Mouse (Mus musculus) midbrain, embryonic 10.5 days (tissue): ENCODE measurements around the gene Calr4. TPM values are rescaled to one million over a fixed set of nuclear protein-coding genes. Genes with fewer than 3 reads are reported as not detected.

Experiments
- DNase-seq: peaks from one replicate; pipeline ENCODE4 v3.0.0-alpha.2; 2017; ENCODE audit warnings: low spot score
- H3K27ac ChIP-seq: fragments of 300-500 bp; sonication (generic); replicated peaks from 2 replicates; pipeline ENCODE4 v1.5.1; 2016; ENCODE audit warnings: mild to moderate bottlenecking
- H3K27me3 ChIP-seq: fragments of 300-500 bp; sonication (generic); 2 replicates; pipeline ENCODE4 v1.6.1; 2016; ENCODE audit warnings: low read depth, mild to moderate bottlenecking; ENCODE audit not compliant: poor library complexity, severe bottlenecking
- H3K36me3 ChIP-seq: fragments of 300-500 bp; sonication (generic); 2 replicates; pipeline ENCODE4 v1.6.1; 2016; ENCODE audit warnings: mild to moderate bottlenecking, moderate library complexity
- H3K4me1 ChIP-seq: fragments of 300-500 bp; sonication (generic); 2 replicates; pipeline ENCODE4 v1.6.1; 2016
- H3K4me3 ChIP-seq: fragments of 300-500 bp; sonication (generic); 2 replicates; pipeline ENCODE4 v1.5.1; 2016; ENCODE audit warnings: mild to moderate bottlenecking, moderate library complexity
- H3K9me3 ChIP-seq: fragments of 300-500 bp; sonication (generic); replicated peaks from 2 replicates; pipeline ENCODE4 v1.6.1; 2016; ENCODE audit warnings: mild to moderate bottlenecking
- WGBS: fragments of 180-500 bp; shearing (Covaris S2); methylation state at CpG from one replicate; pipeline ENCODE4 v1.1.7; 2016; 5-methylcytosine and 5-hydroxymethylcytosine counted together
- polyA plus RNA-seq: library from polyadenylated mRNA; unstranded; fragments of >200 nt; fragmentation: Nextera tagmentation; extraction: Ambion mirVana; gene quantifications from 2 replicates; pipeline ENCODE4 v1.2.1, GENCODE M21; 2016

Gene Calr4
- polyA plus RNA-seq, 1 experiment from 2014 or later: 0.07 TPM

GRCm38 (mm10) chr4:109241934-109242333, 7.6 kb downstream of the Calr4 start:
- 80% methylated on average over 4 of the region's 4 CpGs for WGBS
- no peak for DNase-seq
- Histone ChIP-seq H3K27me3 (no peaks in the 10 kb centered on the region), H3K36me3 (no peaks in the 10 kb centered on the region), H3K4me1 (peaks cover 9% of the 10 kb centered on the region; the same call in 1 of the 2 replicates), H3K4me3 (no peak overlapping the region), H3K27ac (no peak overlapping the region), H3K9me3 (no peaks in the 10 kb centered on the region)

GRCm38 (mm10) chr4:109244506-109244905, 10.2 kb downstream of the Calr4 start:
- no peak overlapping the region for H3K4me3 ChIP-seq
- no peaks in the 10 kb centered on the region for H3K36me3 ChIP-seq
- H3K27me3 ChIP-seq: no peaks in the 10 kb centered on the region
- 87% methylated on average over 7 of the region's 7 CpGs for WGBS
- DNase-seq: no peak
- H3K4me1 ChIP-seq: peaks cover 9% of the 10 kb centered on the region; the same call in 1 of the 2 replicates
- H3K9me3 ChIP-seq: no peaks in the 10 kb centered on the region
- H3K27ac ChIP-seq: no peak overlapping the region

- no peaks in the 10 kb centered on the region for H3K36me3 ChIP-seq
- H3K27ac ChIP-seq: no peak overlapping the region
- peaks cover 9% of the 10 kb centered on the region; the same call in 1 of the 2 replicates for H3K4me1 ChIP-seq
- WGBS: 83% methylated on average over 6 of the region's 6 CpGs
- no peak for DNase-seq
- H3K4me3 ChIP-seq: no peak overlapping the region
- no peaks in the 10 kb centered on the region for H3K9me3 ChIP-seq
- no peaks in the 10 kb centered on the region for H3K27me3 ChIP-seq
Measured at GRCm38 (mm10) chr4:109245016-109245620, 10.8 kb downstream of the Calr4 start.

- no peak overlapping the region for H3K27ac ChIP-seq
- no peaks in the 10 kb centered on the region for H3K27me3 ChIP-seq
- DNase-seq: peak; percentile 29
- H3K36me3 ChIP-seq: no peaks in the 10 kb centered on the region
- 40% methylated on average over 3 of the region's 3 CpGs for WGBS
- no peak overlapping the region for H3K4me3 ChIP-seq
- no peaks in the 10 kb centered on the region for H3K4me1 ChIP-seq
- H3K9me3 ChIP-seq: no peaks in the 10 kb centered on the region
Measured at GRCm38 (mm10) chr4:109251605-109252004, 17.3 kb downstream of the Calr4 start.

GRCm38 (mm10) chr4:109252199-109252598, 17.9 kb downstream of the Calr4 start:
- Histone ChIP-seq H3K4me1 (no peaks in the 10 kb centered on the region), H3K9me3 (no peaks in the 10 kb centered on the region), H3K27ac (no peak overlapping the region), H3K36me3 (no peaks in the 10 kb centered on the region), H3K4me3 (no peak overlapping the region), H3K27me3 (no peaks in the 10 kb centered on the region)
- WGBS: 88% methylated on average over 4 of the region's 4 CpGs
- no peak for DNase-seq

- H3K4me3 ChIP-seq: no peak overlapping the region
- no peaks in the 10 kb centered on the region for H3K9me3 ChIP-seq
- H3K27ac ChIP-seq: no peak overlapping the region
- WGBS: 70% methylated on average over 11 of the region's 11 CpGs
- DNase-seq: no peak
- H3K36me3 ChIP-seq: no peaks in the 10 kb centered on the region
- H3K27me3 ChIP-seq: no peaks in the 10 kb centered on the region
- H3K4me1 ChIP-seq: no peaks in the 10 kb centered on the region
Measured at GRCm38 (mm10) chr4:109253664-109254151, 19.4 kb downstream of the Calr4 start.

GRCm38 (mm10) chr4:109254511-109254910, 20.2 kb downstream of the Calr4 start:
- no peak for DNase-seq
- H3K4me3 ChIP-seq: no peak overlapping the region
- no peak overlapping the region for H3K27ac ChIP-seq
- H3K36me3 ChIP-seq: no peaks in the 10 kb centered on the region
- 86% methylated on average over 5 of the region's 5 CpGs for WGBS
- no peaks in the 10 kb centered on the region for H3K9me3 ChIP-seq
- H3K27me3 ChIP-seq: no peaks in the 10 kb centered on the region
- H3K4me1 ChIP-seq: no peaks in the 10 kb centered on the region

GRCm38 (mm10) chr4:109255321-109255720, 21.0 kb downstream of the Calr4 start:
- Histone ChIP-seq H3K9me3 (no peaks in the 10 kb centered on the region), H3K27ac (no peak overlapping the region)
- WGBS: 85% methylated on average over 2 of the region's 2 CpGs

GRCm38 (mm10) chr4:109255727-109256417, 21.6 kb downstream of the Calr4 start:
- no peaks in the 10 kb centered on the region for H3K27me3 ChIP-seq
- no peaks in the 10 kb centered on the region for H3K9me3 ChIP-seq
- 87% methylated on average over 11 of the region's 11 CpGs for WGBS
- no peaks in the 10 kb centered on the region for H3K4me1 ChIP-seq
- no peak overlapping the region for H3K27ac ChIP-seq
- no peak for DNase-seq
- H3K4me3 ChIP-seq: no peak overlapping the region
- no peaks in the 10 kb centered on the region for H3K36me3 ChIP-seq

More at GRCm38 (mm10) chr4:109255321-109255720, 21.0 kb downstream of the Calr4 start:
- Histone ChIP-seq H3K4me3 (no peak overlapping the region), H3K36me3 (no peaks in the 10 kb centered on the region), H3K27me3 (no peaks in the 10 kb centered on the region), H3K4me1 (no peaks in the 10 kb centered on the region)
- no peak for DNase-seq

- no peak for DNase-seq
- Histone ChIP-seq H3K27ac (no peak overlapping the region), H3K36me3 (no peaks in the 10 kb centered on the region), H3K4me3 (no peak overlapping the region), H3K4me1 (no peaks in the 10 kb centered on the region), H3K9me3 (no peaks in the 10 kb centered on the region), H3K27me3 (no peaks in the 10 kb centered on the region)
- 87% methylated on average over 6 of the region's 6 CpGs for WGBS
Measured at GRCm38 (mm10) chr4:109256791-109257190, 22.5 kb downstream of the Calr4 start.

- Histone ChIP-seq H3K36me3 (no peaks in the 10 kb centered on the region), H3K27me3 (no peaks in the 10 kb centered on the region), H3K9me3 (no peaks in the 10 kb centered on the region), H3K4me1 (no peaks in the 10 kb centered on the region), H3K4me3 (no peak overlapping the region), H3K27ac (no peak overlapping the region)
- no peak for DNase-seq
Measured at GRCm38 (mm10) chr4:109257639-109258038, 23.4 kb downstream of the Calr4 start.

GRCm38 (mm10) chr4:109262068-109262467, 27.8 kb downstream of the Calr4 start:
- no peak overlapping the region for H3K27ac ChIP-seq
- no peak for DNase-seq
- H3K9me3 ChIP-seq: no peaks in the 10 kb centered on the region
- H3K36me3 ChIP-seq: no peaks in the 10 kb centered on the region
- H3K4me1 ChIP-seq: no peaks in the 10 kb centered on the region
- 79% methylated on average over 6 of the region's 6 CpGs for WGBS
- H3K27me3 ChIP-seq: no peaks in the 10 kb centered on the region
- H3K4me3 ChIP-seq: no peak overlapping the region

GRCm38 (mm10) chr4:109266056-109266455, 31.8 kb downstream of the Calr4 start:
- no peaks in the 10 kb centered on the region for H3K4me1 ChIP-seq
- no peaks in the 10 kb centered on the region for H3K36me3 ChIP-seq
- H3K9me3 ChIP-seq: no peaks in the 10 kb centered on the region
- 90% methylated on average over 3 of the region's 3 CpGs for WGBS
- DNase-seq: no peak
- H3K4me3 ChIP-seq: no peak overlapping the region
- no peak overlapping the region for H3K27ac ChIP-seq
- H3K27me3 ChIP-seq: no peaks in the 10 kb centered on the region
